25 mouse cellular contexts compared by ENCODE assay signal in the genomic region with DNA sequence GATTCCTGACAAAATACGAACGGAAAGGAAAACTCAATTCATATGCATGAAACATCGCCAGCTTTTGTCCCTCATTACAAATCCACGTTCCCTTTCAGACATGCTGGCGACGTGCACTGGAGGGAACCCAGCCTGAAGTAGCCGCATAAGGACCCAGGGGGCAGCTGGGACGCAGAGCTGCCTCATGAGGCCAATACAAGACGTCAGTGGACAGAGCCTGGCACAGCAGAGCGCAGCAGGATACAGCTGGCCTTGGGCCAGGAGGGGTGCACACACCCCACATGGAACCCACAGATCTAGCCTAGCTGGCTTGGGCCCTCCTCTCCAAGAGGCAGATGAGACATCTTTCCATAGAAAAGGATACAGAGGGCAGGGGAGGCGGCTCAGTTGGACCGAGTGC. TPM values are rescaled to one million over a fixed set of nuclear protein-coding genes. Genes with fewer than 3 reads are reported as not detected.
A peak's percentile ranks its signal among the peaks of the same experiment; 100 is the strongest.
DNase-seq lines count a peak whose midpoint lies in the region; TF ChIP-seq lines count a peak whose summit lies in the region.
"Had no signal": no experiment of that assay in that cellular context is flagged by ENCODE, and none has a peak within 500 bp of the region (broad histone marks: within the 10 kb centered on the region; RNA-seq: fewer than 3 reads in every experiment).

No protein-coding gene starts in this region.

- no peaks in the 10 kb centered on the region for H3K27me3 ChIP-seq in testis, adult 2 months (ENCODE audit: control insufficient read depth, insufficient read depth, low read length)
- H3K27me3 ChIP-seq: CH12.LX; limb, embryonic 13.5 days; liver, embryonic 12.5 days; Patski had no signal

- intact Hi-C loops in left cerebral cortex, postnatal 4 days (cut with DNase I): no loop called here

- H3K4me1 ChIP-seq in testis, adult 2 months (ENCODE audit: control insufficient read depth, insufficient read depth, low read length): peaks cover 17% of the 10 kb centered on the region

- peak overlapping the region; percentile 77 for H3K27ac ChIP-seq in testis, adult 2 months (ENCODE audit: control insufficient read depth, insufficient read depth, low read depth, low read length)
- H3K27ac ChIP-seq: kidney, postnatal 0 days; limb, embryonic 13.5 days; liver, embryonic 12.5 days had no signal

- peak; percentile 88 for DNase-seq in heart, adult 11 months
- no peak for DNase-seq in heart, adult 8-10 months (ENCODE audit: low spot score)
- peak; percentile 33 for DNase-seq in left cerebral cortex, postnatal 4 days
- DNase-seq in left cerebral cortex, adult 8-10 months (ENCODE audit: low spot score in 2 of 2): no peak
- no peak for DNase-seq in testis, postnatal 10 days (ENCODE audit: low spot score)
- DNase-seq in frontal cortex, postnatal 14 days (ENCODE audit: low spot score in 2 of 2): no peak
- DNase-seq: adrenal gland, postnatal 36 days; B cell, adult 2 months; cerebellum, adult 11-12 months; gastrocnemius, adult 2 months; kidney, adult 2 months; lung, adult 18-20 months; lung, postnatal 10 days; right cerebral cortex, postnatal 14 days; spleen, adult 18-20 months; thymus, postnatal 36 days had no signal

- no peak overlapping the region for H3K4me3 ChIP-seq in testis, adult 2 months (ENCODE audit: control insufficient read depth, low read depth, low read length)
- H3K4me3 ChIP-seq: gastrocnemius, adult 2 months; limb, embryonic 13.5 days; liver, embryonic 12.5 days had no signal

- no peak for TF ChIP-seq CTCF in testis, adult 2 months (IDR thresholded peaks at IDR 0.05; ENCODE audit: control insufficient read depth, insufficient read depth, insufficient replicate concordance, low read depth, low read length)

- H3K36me3 ChIP-seq in testis, adult 2 months (ENCODE audit: control insufficient read depth, insufficient read depth, low read length): no peaks in the 10 kb centered on the region

- TF ChIP-seq POLR2A in testis, adult 2 months (IDR thresholded peaks at IDR 0.05; ENCODE audit: control insufficient read depth, low read depth, low read length): no peak

RNA-seq across cellular contexts. Expression of gene Gper1, which starts 15.5 kb away (rescaled TPM):
- 1 to 10 TPM; 1.1 to 1.6 (median 1.3) TPM for total RNA-seq in heart, adult 8-10 months (2022)
- total RNA-seq in left cerebral cortex, postnatal 4 days (2021): 1 to 10 TPM; 3.0 to 3.2 TPM
- total RNA-seq in left cerebral cortex, adult 8-10 months (2022): 1 to 10 TPM; 2.5 to 3.7 (median 3.3) TPM
- 0.27 and 0.43 TPM in 2 replicates for polyA plus RNA-seq in testis, adult 2 months (2012; rRNA removed)
- total RNA-seq: G1E; hematopoietic stem cell, adult 5-6 weeks; megakaryocyte progenitor cell, adult 5-6 weeks had no signal
- polyA plus RNA-seq: G1E had no signal

RNA-seq across cellular contexts. Expression of gene 3110082I17Rik, which starts 21.9 kb away (rescaled TPM):
- total RNA-seq in heart, adult 8-10 months (2022): 1 to 10 TPM; 5.4 to 8.7 (median 6.8) TPM
- total RNA-seq in left cerebral cortex, postnatal 4 days (2021): 10 to 100 TPM; 18.0 to 19.2 TPM
- total RNA-seq in left cerebral cortex, adult 8-10 months (2022): 10 to 100 TPM; 12.6 to 16.6 (median 15.2) TPM
- polyA plus RNA-seq in testis, adult 2 months (2012; rRNA removed): 14.8 and 14.9 TPM in 2 replicates

RNA-seq across cellular contexts. Expression of gene C130050O18Rik, which starts 33.4 kb away (rescaled TPM):
- 1 to 10 TPM in 1 of 4 experiments, under 1 TPM in 3; 0.49 to 1.2 (median 0.72) TPM for total RNA-seq in heart, adult 8-10 months (2022)
- total RNA-seq in left cerebral cortex, postnatal 4 days (2021): not detected
- 1 to 10 TPM in 1 of 4 experiments, under 1 TPM in 3; 0.32 to 1.5 (median 0.70) TPM for total RNA-seq in left cerebral cortex, adult 8-10 months (2022)
- polyA plus RNA-seq in testis, adult 2 months (2012; rRNA removed): 0.12 TPM in 1 of 2 replicates, not detected in the other
- total RNA-seq: CH12.LX had no signal

RNA-seq across cellular contexts. Expression of gene Zfand2a, which starts 45.9 kb away (rescaled TPM):
- total RNA-seq in heart, adult 8-10 months (2022): 10 to 100 TPM; 16.2 to 18.2 (median 17.3) TPM
- total RNA-seq in left cerebral cortex, postnatal 4 days (2021): 10 to 100 TPM; 58.7 to 60.3 TPM
- total RNA-seq in left cerebral cortex, adult 8-10 months (2022): 10 to 100 TPM; 45.5 to 52.6 (median 50.4) TPM
- 7.8 and 9.0 TPM in 2 replicates for polyA plus RNA-seq in testis, adult 2 months (2012; rRNA removed)

Comparison
In these comparisons a context has a peak if more than half of its experiments do, and no peak if none do; other contexts are left out.
1. DNase-seq: peak in heart, adult 11 months (single experiment) and left cerebral cortex, postnatal 4 days (single experiment); none in heart, adult 8-10 months (single experiment), left cerebral cortex, adult 8-10 months (0 of 2), testis, postnatal 10 days (single experiment) and frontal cortex, postnatal 14 days (0 of 2).